Mouse (Mus musculus) forebrain, embryonic 12.5 days (tissue): Measurements from ENCODE around the gene Slc39a8. TPM values are rescaled to one million over a fixed set of nuclear protein-coding genes. Genes with fewer than 3 reads are reported as not detected.

Experiments
- ATAC-seq: fragments of 200-750 bp; cut with Nextera tagmentation; 2 replicates; pipeline ENCODE4 v1.8.0; 2017; ENCODE audit warnings: moderate TSS enrichment; ENCODE audit not compliant: low FRiP score
- H3K27ac ChIP-seq: fragments of 300-500 bp; sonication (generic); 2 replicates; pipeline ENCODE4 v1.5.1; 2016; ENCODE audit warnings: mild to moderate bottlenecking
- H3K27me3 ChIP-seq: fragments of 300-500 bp; sonication (generic); 2 replicates; pipeline ENCODE4 v1.6.1; 2016; ENCODE audit warnings: mild to moderate bottlenecking
- H3K36me3 ChIP-seq: fragments of 300-500 bp; sonication (generic); replicated peaks from 2 replicates; pipeline ENCODE4 v1.6.1; 2016; ENCODE audit warnings: mild to moderate bottlenecking
- H3K4me1 ChIP-seq: fragments of 300-500 bp; sonication (generic); 2 replicates; pipeline ENCODE4 v1.6.1; 2016
- H3K4me2 ChIP-seq: fragments of 300-500 bp; sonication (generic); 2 replicates; pipeline ENCODE4 v1.6.1; 2016; ENCODE audit warnings: mild to moderate bottlenecking, moderate library complexity
- H3K4me3 ChIP-seq: fragments of 300-500 bp; sonication (generic); replicated peaks from 2 replicates; pipeline ENCODE4 v1.5.1; 2016; ENCODE audit warnings: mild to moderate bottlenecking
- H3K9ac ChIP-seq: fragments of 300-500 bp; sonication (generic); 2 replicates; pipeline ENCODE4 v1.6.1; 2016; ENCODE audit warnings: mild to moderate bottlenecking
- H3K9me3 ChIP-seq: fragments of 300-500 bp; sonication (generic); 2 replicates; pipeline ENCODE4 v1.6.1; 2016
- WGBS: fragments of 180-500 bp; shearing (Covaris S2); methylation state at CpG from one replicate; pipeline ENCODE4 v1.1.7; 2016; 5-methylcytosine and 5-hydroxymethylcytosine counted together
- polyA plus RNA-seq: library from polyadenylated mRNA; unstranded; fragments of >200 nt; fragmentation: Nextera tagmentation; extraction: Ambion mirVana; gene quantifications from 2 replicates; pipeline ENCODE4 v1.2.1, GENCODE M21; 2016

Slc39a8 gene
- 11.0 and 13.2 TPM in 2 replicates for polyA plus RNA-seq

DNA sequence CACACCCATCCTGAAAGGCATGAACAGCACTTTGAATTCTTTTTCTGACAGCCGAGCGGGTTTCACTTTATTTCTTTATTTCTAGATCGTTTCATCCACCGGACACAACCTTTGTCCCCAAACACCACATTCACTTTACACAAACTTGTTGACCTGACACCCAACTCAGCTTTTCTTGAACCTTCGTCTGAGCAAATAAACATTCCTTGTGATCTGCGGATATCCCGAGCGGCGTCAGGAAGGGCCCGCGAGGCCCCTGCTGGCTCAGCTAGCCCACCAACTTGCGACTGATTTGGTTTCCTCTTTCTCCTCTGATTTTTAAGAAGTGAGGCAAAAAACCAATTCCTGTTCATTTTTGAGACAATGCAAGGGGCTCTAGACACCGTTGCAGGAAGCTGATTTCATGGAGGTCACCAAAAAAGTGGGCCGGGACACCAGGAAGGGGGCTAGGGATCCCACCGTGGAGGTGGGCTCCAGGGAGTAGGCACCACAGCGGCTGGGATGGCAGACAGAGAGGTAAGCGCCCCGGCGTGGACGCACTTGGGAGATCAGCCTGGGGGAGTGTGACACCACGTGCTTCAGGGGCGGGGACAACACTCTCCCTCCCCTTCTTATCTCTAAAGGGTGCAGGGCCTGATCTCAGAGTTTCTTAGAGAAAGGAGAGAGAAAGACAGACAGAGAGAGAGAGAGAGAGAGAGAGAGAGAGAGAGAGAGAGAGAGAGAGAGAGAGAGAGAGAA, at the start of gene Slc39a8:
Gene Slc39a8, plus strand, starts transcription at position 264 of the 738 bp plus-strand sequence.
- Histone ChIP-seq H3K4me2 (peak within 1 kb of the TSS; percentile 96), H3K9ac (peak within 1 kb of the TSS; percentile 66), H3K27me3 (peaks cover 3% of the 10 kb centered on the region; the same call in 1 of the 2 replicates), H3K36me3 (no peaks in the 10 kb centered on the region), H3K27ac (peak within 1 kb of the TSS; percentile 48), H3K4me1 (peaks cover 19% of the 10 kb centered on the region), H3K9me3 (no peaks in the 10 kb centered on the region), H3K4me3 (peak within 1 kb of the TSS; percentile 59)
- 4% methylated on average over 22 of the region's 22 CpGs for WGBS
- peak; percentile 90 for ATAC-seq

GRCm38 (mm10) chr3:135785065-135785464, 40.0 kb upstream of the Slc39a8 start:
- H3K4me1 ChIP-seq: no peaks in the 10 kb centered on the region
- H3K9me3 ChIP-seq: no peaks in the 10 kb centered on the region
- no peak for ATAC-seq
- no peak overlapping the region for H3K4me3 ChIP-seq
- H3K27me3 ChIP-seq: no peaks in the 10 kb centered on the region
- H3K36me3 ChIP-seq: no peaks in the 10 kb centered on the region
- 89% methylated on average over 7 of the region's 7 CpGs for WGBS
- H3K27ac ChIP-seq: no peak overlapping the region
- H3K9ac ChIP-seq: no peak overlapping the region
- H3K4me2 ChIP-seq: no peak overlapping the region

- Histone ChIP-seq H3K27me3 (no peaks in the 10 kb centered on the region), H3K4me2 (no peak overlapping the region), H3K9ac (no peak overlapping the region), H3K36me3 (no peaks in the 10 kb centered on the region), H3K9me3 (no peaks in the 10 kb centered on the region), H3K4me1 (no peaks in the 10 kb centered on the region), H3K27ac (no peak overlapping the region), H3K4me3 (no peak overlapping the region)
- 93% methylated on average over 6 of the region's 6 CpGs for WGBS
- ATAC-seq: no peak
These were observed 29.0 kb upstream of the Slc39a8 start for GRCm38 (mm10) chr3:135796117-135796516.

- ATAC-seq: no peak
- H3K27me3 ChIP-seq: no peaks in the 10 kb centered on the region
- no peaks in the 10 kb centered on the region for H3K36me3 ChIP-seq
- no peak overlapping the region for H3K27ac ChIP-seq
- WGBS: 73% methylated on average over 3 of the region's 3 CpGs
- no peak overlapping the region for H3K4me2 ChIP-seq
- H3K4me3 ChIP-seq: no peak overlapping the region
- no peaks in the 10 kb centered on the region for H3K4me1 ChIP-seq
- no peak overlapping the region for H3K9ac ChIP-seq
- H3K9me3 ChIP-seq: no peaks in the 10 kb centered on the region
These were observed 26.8 kb upstream of the Slc39a8 start for GRCm38 (mm10) chr3:135798241-135798640.

DNA sequence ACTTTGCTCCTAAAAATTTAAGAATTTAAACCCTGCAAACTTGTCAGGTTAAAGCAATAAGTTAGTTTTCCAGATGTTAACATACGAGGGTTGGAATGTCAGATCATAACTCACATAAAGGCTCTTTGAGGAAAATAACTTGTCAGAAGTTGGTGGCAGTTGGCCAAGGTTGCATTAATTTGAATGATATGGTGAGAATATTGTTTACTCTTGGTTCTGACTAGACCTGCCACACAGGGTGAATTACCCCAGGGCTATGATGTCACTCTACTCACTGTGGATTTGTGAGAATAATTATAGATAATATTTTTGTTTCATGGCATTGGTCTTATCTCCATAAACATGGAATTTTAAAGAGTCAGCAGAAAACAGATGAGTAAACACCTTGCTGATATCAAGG, 26.4 kb upstream of the Slc39a8 start:
- no peak overlapping the region for H3K27ac ChIP-seq
- H3K9me3 ChIP-seq: no peaks in the 10 kb centered on the region
- 82% methylated on average over 1 of the region's 1 CpGs for WGBS
- no peaks in the 10 kb centered on the region for H3K27me3 ChIP-seq
- no peak overlapping the region for H3K4me2 ChIP-seq
- H3K4me3 ChIP-seq: no peak overlapping the region
- no peak for ATAC-seq
- no peaks in the 10 kb centered on the region for H3K36me3 ChIP-seq
- no peak overlapping the region for H3K9ac ChIP-seq
- no peaks in the 10 kb centered on the region for H3K4me1 ChIP-seq

DNA sequence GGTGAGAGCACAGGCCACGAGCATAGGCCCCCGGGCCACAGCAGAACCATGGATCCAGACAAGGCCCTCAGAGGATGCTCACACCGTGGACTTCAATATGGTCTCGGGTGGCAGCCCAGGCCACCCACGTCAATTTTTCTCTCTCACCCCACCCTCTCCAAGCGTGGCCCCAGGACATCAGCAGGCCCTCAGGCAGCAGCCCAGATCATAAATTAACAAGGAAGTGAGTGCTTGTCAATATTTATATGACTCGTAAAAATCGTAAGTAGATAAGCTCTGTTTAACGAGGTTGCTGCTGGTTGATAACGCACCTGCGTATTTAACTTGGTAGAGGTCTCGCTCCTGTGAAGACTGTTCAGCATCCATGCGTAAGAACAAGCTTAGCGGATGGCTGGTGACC, 10.4 kb upstream of the Slc39a8 start:
- no peak overlapping the region for H3K4me2 ChIP-seq
- WGBS: 83% methylated on average over 14 of the region's 14 CpGs
- no peaks in the 10 kb centered on the region for H3K27me3 ChIP-seq
- no peak for ATAC-seq
- H3K36me3 ChIP-seq: no peaks in the 10 kb centered on the region
- no peak overlapping the region for H3K9ac ChIP-seq
- no peaks in the 10 kb centered on the region for H3K4me1 ChIP-seq
- H3K4me3 ChIP-seq: no peak overlapping the region
- no peak overlapping the region for H3K27ac ChIP-seq
- H3K9me3 ChIP-seq: no peaks in the 10 kb centered on the region

DNA sequence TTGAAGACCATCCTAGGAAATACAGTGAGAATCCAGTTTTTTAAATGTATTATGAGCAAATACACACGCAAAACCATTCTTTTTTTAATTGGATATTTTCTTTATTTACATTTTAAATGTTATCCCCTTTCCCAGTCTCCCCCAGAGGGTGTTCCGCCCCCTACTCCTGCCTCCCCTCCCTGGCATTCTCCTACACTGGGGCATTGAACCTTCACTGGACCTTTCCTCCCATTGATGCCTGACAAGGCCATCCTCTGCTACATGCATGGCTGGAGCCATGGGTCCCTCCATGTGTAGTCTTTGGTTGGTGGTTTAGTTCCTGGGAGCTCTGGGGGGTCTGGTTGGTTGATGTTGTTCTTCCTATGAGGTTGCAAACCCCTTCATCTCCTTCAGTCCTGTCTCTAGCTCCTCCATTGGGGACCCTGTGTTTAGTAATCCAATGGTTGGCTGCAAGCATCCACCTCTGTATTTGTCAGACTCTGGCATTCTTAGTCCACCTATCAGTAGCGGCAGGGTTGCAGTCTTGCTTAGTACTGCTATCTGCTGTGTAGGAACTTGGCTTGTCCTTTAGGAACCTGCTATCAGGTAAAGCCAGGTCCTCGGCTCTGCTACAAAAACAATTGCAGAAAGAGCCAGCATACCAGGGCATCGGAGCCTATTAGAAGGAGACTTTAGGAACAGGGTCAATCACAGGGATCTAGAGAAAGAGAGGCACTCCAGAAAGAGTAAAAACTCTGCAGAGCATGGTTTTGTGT, 8.9 kb upstream of the Slc39a8 start:
- 88% methylated on average over 5 of the region's 5 CpGs for WGBS
- H3K27ac ChIP-seq: no peak overlapping the region
- no peaks in the 10 kb centered on the region for H3K4me1 ChIP-seq
- no peak overlapping the region for H3K4me2 ChIP-seq
- ATAC-seq: no peak
- no peak overlapping the region for H3K9ac ChIP-seq
- H3K9me3 ChIP-seq: no peaks in the 10 kb centered on the region
- no peak overlapping the region for H3K4me3 ChIP-seq
- no peaks in the 10 kb centered on the region for H3K36me3 ChIP-seq
- no peaks in the 10 kb centered on the region for H3K27me3 ChIP-seq

- no peak overlapping the region for H3K9ac ChIP-seq
- WGBS: 77% methylated on average over 1 of the region's 1 CpGs
- H3K36me3 ChIP-seq: no peaks in the 10 kb centered on the region
- ATAC-seq: no peak
- H3K4me3 ChIP-seq: no peak overlapping the region
- H3K27me3 ChIP-seq: no peaks in the 10 kb centered on the region
- no peak overlapping the region for H3K4me2 ChIP-seq
- no peaks in the 10 kb centered on the region for H3K4me1 ChIP-seq
- H3K9me3 ChIP-seq: no peaks in the 10 kb centered on the region
- no peak overlapping the region for H3K27ac ChIP-seq
These were observed 8.0 kb upstream of the Slc39a8 start for GRCm38 (mm10) chr3:135817124-135817523.

DNA sequence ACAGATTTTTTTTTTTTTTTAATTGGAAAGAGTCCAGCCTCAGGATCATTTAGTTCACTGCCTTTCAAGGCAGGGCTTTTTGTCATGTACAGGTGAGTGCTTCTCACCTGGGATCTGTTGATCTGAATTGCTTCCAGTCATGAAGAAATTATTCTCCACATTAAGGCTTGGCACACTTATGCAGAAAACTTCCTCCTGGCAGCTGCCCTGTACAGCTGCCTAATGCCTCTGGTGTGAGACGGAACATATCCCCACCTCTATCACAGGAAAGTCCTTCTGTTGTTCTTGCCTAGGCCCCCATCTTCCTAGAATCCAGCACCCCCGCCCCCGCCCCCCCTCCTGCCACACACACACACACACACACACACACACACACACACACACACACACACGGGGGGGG, 643 bp upstream of the Slc39a8 start:
- H3K9me3 ChIP-seq: no peaks in the 10 kb centered on the region
- no peak for ATAC-seq
- no peak overlapping the region for H3K4me3 ChIP-seq
- no peak overlapping the region for H3K9ac ChIP-seq
- no peak overlapping the region for H3K4me2 ChIP-seq
- 40% methylated on average over 1 of the region's 4 CpGs for WGBS
- H3K27ac ChIP-seq: no peak overlapping the region
- peaks cover 19% of the 10 kb centered on the region for H3K4me1 ChIP-seq
- H3K36me3 ChIP-seq: no peaks in the 10 kb centered on the region
- peaks cover 3% of the 10 kb centered on the region; the same call in 1 of the 2 replicates for H3K27me3 ChIP-seq

- Histone ChIP-seq H3K9ac (peak overlapping the region; percentile 66), H3K4me2 (peak overlapping the region; percentile 96), H3K4me1 (peaks cover 19% of the 10 kb centered on the region), H3K27ac (peak overlapping the region; percentile 48), H3K27me3 (peaks cover 3% of the 10 kb centered on the region; the same call in 1 of the 2 replicates), H3K9me3 (no peaks in the 10 kb centered on the region), H3K4me3 (peak overlapping the region; percentile 59), H3K36me3 (no peaks in the 10 kb centered on the region)
- ATAC-seq: peak; percentile 71
- under 1% methylated on average over 57 of the region's 57 CpGs for WGBS
These were observed 940 bp downstream of the Slc39a8 start for GRCm38 (mm10) chr3:135825754-135826683.

DNA sequence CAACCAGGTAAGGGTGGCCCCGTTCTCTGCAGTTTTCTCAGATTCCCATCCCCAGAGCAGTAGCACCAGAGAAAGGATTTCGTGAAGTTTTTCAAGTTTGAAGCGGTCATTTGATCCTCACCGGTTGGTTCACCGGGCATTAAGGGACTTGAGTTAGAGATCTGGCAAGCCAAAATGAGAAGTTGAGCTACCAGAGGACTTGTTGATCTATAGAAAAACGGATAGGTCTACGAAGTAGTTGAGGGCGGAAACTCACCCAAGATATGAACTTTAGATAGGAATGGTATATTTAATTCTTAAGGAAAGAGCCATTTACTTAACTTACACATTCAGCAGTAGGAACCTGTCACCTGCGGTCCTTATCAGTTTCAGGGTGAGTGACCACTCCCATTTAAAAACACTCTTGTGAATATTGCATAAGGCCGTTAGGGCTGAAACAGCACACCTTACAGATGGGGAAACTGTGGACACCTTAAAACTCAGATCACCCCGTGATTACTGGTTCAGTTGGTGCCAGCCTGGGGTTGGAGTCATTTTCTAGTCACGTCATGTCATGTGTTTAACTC, 1.7 kb downstream of the Slc39a8 start:
- peak overlapping the region; percentile 96 for H3K4me2 ChIP-seq
- peak overlapping the region; percentile 48 for H3K27ac ChIP-seq
- H3K9ac ChIP-seq: peak overlapping the region; percentile 66
- H3K4me1 ChIP-seq: peaks cover 19% of the 10 kb centered on the region
- peaks cover 3% of the 10 kb centered on the region; the same call in 1 of the 2 replicates for H3K27me3 ChIP-seq
- H3K9me3 ChIP-seq: no peaks in the 10 kb centered on the region
- 23% methylated on average over 12 of the region's 12 CpGs for WGBS
- ATAC-seq: no peak
- peak overlapping the region; percentile 59 for H3K4me3 ChIP-seq
- no peaks in the 10 kb centered on the region for H3K36me3 ChIP-seq
